Mouse (Mus musculus) myocyte (in vitro differentiated cells): ENCODE data around the gene Ppp4r4.

Experiments
- E2F4 ChIP-seq: IDR thresholded peaks from one replicate; pipeline ENCODE4 v1.6.1; 2011; ENCODE audit warnings: mild to moderate bottlenecking, control low read depth, moderate library complexity; ENCODE audit not compliant: insufficient read depth
- MAX ChIP-seq: IDR thresholded peaks from one replicate; pipeline ENCODE4 v1.6.1; 2011; ENCODE audit warnings: low read depth, mild to moderate bottlenecking, control low read depth
- MYOG ChIP-seq, 3 experiments: IDR thresholded peaks; one replicate each; pipeline ENCODE4 v1.6.1; 2011; ENCODE audit warnings: control low read depth in 2 of 3, low read depth in 2 of 3, mild to moderate bottlenecking in 2 of 3; ENCODE audit not compliant: insufficient read length in 2 of 3, control insufficient read depth in 1 of 3, insufficient read depth in 1 of 3
- POLR2A ChIP-seq: IDR thresholded peaks from one replicate; pipeline ENCODE4 v1.6.1; 2011; ENCODE audit warnings: low read depth, mild to moderate bottlenecking, control low read depth, moderate library complexity; ENCODE audit not compliant: insufficient read length
- POLR2AphosphoS2 ChIP-seq: IDR thresholded peaks from one replicate; pipeline ENCODE4 v1.6.1; 2011; ENCODE audit warnings: low read depth, control low read depth; ENCODE audit not compliant: insufficient read length
- TCF12 ChIP-seq: IDR thresholded peaks from one replicate; pipeline ENCODE4 v1.6.1; 2011; ENCODE audit warnings: mild to moderate bottlenecking, control low read depth; ENCODE audit not compliant: poor library complexity, insufficient read depth, severe bottlenecking
- USF1 ChIP-seq: IDR thresholded peaks from one replicate; pipeline ENCODE4 v1.6.1; 2011; ENCODE audit warnings: low read depth, mild to moderate bottlenecking, control low read depth, moderate library complexity

DNA sequence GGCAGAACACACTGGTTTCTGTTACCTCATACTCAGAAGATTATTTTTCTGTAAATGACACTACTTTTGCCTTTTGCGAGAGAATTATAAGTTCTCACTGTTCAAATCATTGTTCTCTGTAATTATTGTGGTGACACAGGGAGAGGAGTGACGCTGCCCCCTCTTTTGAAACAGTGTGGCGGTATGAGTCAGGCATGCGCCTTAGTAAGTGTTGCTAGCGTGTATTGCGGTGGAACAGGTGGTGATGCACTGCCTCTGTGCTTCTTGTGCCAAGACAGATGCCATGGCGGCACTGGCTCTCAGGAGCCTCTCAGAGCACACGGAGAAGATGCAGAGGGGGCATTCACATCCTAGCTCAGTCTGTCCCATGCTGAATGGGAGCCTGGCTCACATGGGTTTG lies 22.2 kb upstream of the Ppp4r4 start:
- TF ChIP-seq POLR2A (no peak), E2F4 (no peak), POLR2AphosphoS2 (no peak), USF1 (no peak), MAX (no peak), TCF12 (no peak), MYOG (IDR thresholded peaks at IDR 0.05; ENCODE audit: control insufficient read depth in 1 of 3, insufficient read depth in 1 of 3, insufficient read length in 2 of 3, low read depth in 2 of 3) (no peak)
